Mouse (Mus musculus) kidney, postnatal 25 days (tissue): ENCODE results near the gene March5.

Experiments used
- DNase-seq, 2 experiments: peaks; one replicate each; pipeline ENCODE4 v3.0.0; 2021; ENCODE audit warnings: mixed read lengths in 2 of 2

Gene March5

DNA sequence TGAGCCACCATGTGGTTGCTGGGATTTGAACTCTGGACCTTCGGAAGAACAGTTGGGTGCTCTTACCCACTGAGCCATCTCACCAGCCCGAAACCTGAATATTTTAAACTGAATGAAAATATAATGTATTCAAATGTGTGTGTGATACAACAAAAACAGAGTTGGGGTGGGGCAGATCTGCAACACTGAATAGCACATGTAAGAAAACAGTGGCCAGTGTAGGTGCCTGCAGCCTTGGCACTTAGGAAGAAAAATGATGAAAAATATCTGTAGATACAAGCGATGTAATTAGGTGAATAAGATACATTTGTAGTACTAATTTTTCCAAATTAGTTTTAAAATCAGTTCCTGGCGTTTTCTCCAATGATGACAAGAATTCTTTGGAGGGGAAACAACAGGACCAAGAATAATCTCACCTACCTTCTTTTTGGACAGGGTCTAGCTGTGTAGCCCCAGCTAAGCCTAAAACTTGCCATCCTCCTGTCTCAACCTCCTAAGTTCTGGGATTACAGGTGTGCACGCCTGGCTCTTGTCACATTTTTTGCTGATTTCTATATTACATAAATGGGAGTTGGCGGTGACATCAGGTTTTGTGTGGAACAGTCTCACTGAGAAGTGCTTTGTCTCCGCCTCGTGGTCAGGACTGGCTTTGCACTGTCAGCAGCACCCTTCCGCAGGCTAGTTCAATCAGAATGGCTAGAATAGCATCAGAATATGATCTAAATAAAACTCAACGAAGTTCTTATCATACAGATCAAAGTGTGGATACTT, 58.2 kb downstream of the March5 start:
- peak; percentile 88 to 93 for DNase-seq

- DNase-seq = no peak
Observed at GRCm38 (mm10) chr19:37269106-37269505, 61.8 kb downstream of the March5 start.
